Mouse (Mus musculus): ENCODE data around the gene Slc16a7. TPM values are rescaled to one million over a fixed set of nuclear protein-coding genes. Genes with fewer than 3 reads are reported as not detected.

The Slc16a7 gene
- polyA plus RNA-seq, 1 experiment from 2014 or later, result 5.5 TPM

- 79% methylated on average over 3 of the region's 3 CpGs for WGBS
- Histone ChIP-seq H3K27me3 (ENCODE audit: control insufficient read depth, insufficient read depth, low read length) (no peaks in the 10 kb centered on the region), H3K9me3 (ENCODE audit: control insufficient read depth, low read length) (no peaks in the 10 kb centered on the region), H3K4me1 (ENCODE audit: control insufficient read depth in 2 of 2, insufficient read depth in 2 of 2, low read length in 2 of 2) (no peaks in the 10 kb centered on the region), H3K4me2 (ENCODE audit: low read length) (no peak overlapping the region), H3K27ac (replicated peaks in 1 of 2; ENCODE audit: control insufficient read depth in 1 of 2, insufficient read depth in 1 of 2, low read depth in 2 of 2, low read length in 2 of 2) (no peak overlapping the region), H3K4me3 (ENCODE audit: control insufficient read depth in 1 of 2, insufficient read depth in 1 of 2, low read depth in 1 of 2, low read length in 2 of 2) (no peak overlapping the region), H3K9ac (ENCODE audit: low read length) (no peak overlapping the region), H3K36me3 (ENCODE audit: control insufficient read depth, insufficient read depth, low read length) (no peaks in the 10 kb centered on the region)
- no peak for ATAC-seq (ENCODE audit: insufficient number of reproducible peaks, insufficient read depth, low FRiP score, low read depth)
Measured at GRCm38 (mm10) chr10:125182545-125182944, 206.7 kb downstream of the Slc16a7 start.

DNA sequence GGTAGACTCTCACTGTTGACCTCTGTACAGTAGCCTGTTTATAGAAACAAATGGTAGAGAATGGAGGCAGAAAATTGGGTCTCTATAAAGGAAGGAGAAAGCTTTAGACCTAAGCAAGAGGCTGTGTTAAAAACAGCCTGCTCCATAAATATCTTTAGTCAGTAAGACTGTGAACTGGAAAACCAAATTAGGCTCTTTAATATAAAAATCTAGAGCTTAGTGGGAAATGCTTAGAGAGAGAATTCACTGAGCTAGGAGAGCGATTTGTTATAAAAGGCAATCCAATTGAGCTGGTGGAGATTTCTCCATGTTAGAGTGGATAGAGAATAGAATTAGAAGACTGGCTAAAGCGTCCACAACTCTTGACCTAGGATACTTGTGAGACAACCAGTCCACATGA lies 211.5 kb downstream of the Slc16a7 start:
- no peak overlapping the region for H3K4me3 ChIP-seq (ENCODE audit: control insufficient read depth in 1 of 2, insufficient read depth in 1 of 2, low read depth in 1 of 2, low read length in 2 of 2)
- no peaks in the 10 kb centered on the region for H3K36me3 ChIP-seq (ENCODE audit: control insufficient read depth, insufficient read depth, low read length)
- ATAC-seq (ENCODE audit: insufficient number of reproducible peaks, insufficient read depth, low FRiP score, low read depth), result no peak
- H3K4me2 ChIP-seq (ENCODE audit: low read length), result no peak overlapping the region
- H3K9me3 ChIP-seq (ENCODE audit: control insufficient read depth, low read length), result no peaks in the 10 kb centered on the region
- no peaks in the 10 kb centered on the region for H3K4me1 ChIP-seq (ENCODE audit: control insufficient read depth in 2 of 2, insufficient read depth in 2 of 2, low read length in 2 of 2)
- H3K9ac ChIP-seq (ENCODE audit: low read length), result no peak overlapping the region
- H3K27me3 ChIP-seq (ENCODE audit: control insufficient read depth, insufficient read depth, low read length), result no peaks in the 10 kb centered on the region
- no peak overlapping the region for H3K27ac ChIP-seq (replicated peaks in 1 of 2; ENCODE audit: control insufficient read depth in 1 of 2, insufficient read depth in 1 of 2, low read depth in 2 of 2, low read length in 2 of 2)
- 83% methylated on average over 2 of the region's 2 CpGs for WGBS

GRCm38 (mm10) chr10:125175013-125175650 lies 214.1 kb downstream of the Slc16a7 start:
- 76% methylated on average over 5 of the region's 5 CpGs for WGBS
- Histone ChIP-seq H3K4me3 (ENCODE audit: control insufficient read depth in 1 of 2, insufficient read depth in 1 of 2, low read depth in 1 of 2, low read length in 2 of 2) (no peak overlapping the region), H3K9ac (ENCODE audit: low read length) (no peak overlapping the region), H3K4me1 (ENCODE audit: control insufficient read depth in 2 of 2, insufficient read depth in 2 of 2, low read length in 2 of 2) (no peaks in the 10 kb centered on the region), H3K9me3 (ENCODE audit: control insufficient read depth, low read length) (no peaks in the 10 kb centered on the region), H3K4me2 (ENCODE audit: low read length) (no peak overlapping the region), H3K27ac (replicated peaks in 1 of 2; ENCODE audit: control insufficient read depth in 1 of 2, insufficient read depth in 1 of 2, low read depth in 2 of 2, low read length in 2 of 2) (no peak overlapping the region), H3K36me3 (ENCODE audit: control insufficient read depth, insufficient read depth, low read length) (no peaks in the 10 kb centered on the region), H3K27me3 (ENCODE audit: control insufficient read depth, insufficient read depth, low read length) (no peaks in the 10 kb centered on the region)
- no peak for ATAC-seq (ENCODE audit: insufficient number of reproducible peaks, insufficient read depth, low FRiP score, low read depth)

GRCm38 (mm10) chr10:125171625-125172024 lies 217.6 kb downstream of the Slc16a7 start:
- Histone ChIP-seq H3K4me3 (ENCODE audit: control insufficient read depth in 1 of 2, insufficient read depth in 1 of 2, low read depth in 1 of 2, low read length in 2 of 2) (no peak overlapping the region), H3K4me2 (ENCODE audit: low read length) (no peak overlapping the region), H3K27ac (replicated peaks in 1 of 2; ENCODE audit: control insufficient read depth in 1 of 2, insufficient read depth in 1 of 2, low read depth in 2 of 2, low read length in 2 of 2) (no peak overlapping the region), H3K27me3 (ENCODE audit: control insufficient read depth, insufficient read depth, low read length) (no peaks in the 10 kb centered on the region), H3K36me3 (ENCODE audit: control insufficient read depth, insufficient read depth, low read length) (no peaks in the 10 kb centered on the region), H3K4me1 (ENCODE audit: control insufficient read depth in 2 of 2, insufficient read depth in 2 of 2, low read length in 2 of 2) (no peaks in the 10 kb centered on the region), H3K9ac (ENCODE audit: low read length) (no peak overlapping the region), H3K9me3 (ENCODE audit: control insufficient read depth, low read length) (no peaks in the 10 kb centered on the region)
- WGBS, result 84% methylated on average over 10 of the region's 10 CpGs
- no peak for ATAC-seq (ENCODE audit: insufficient number of reproducible peaks, insufficient read depth, low FRiP score, low read depth)

DNA sequence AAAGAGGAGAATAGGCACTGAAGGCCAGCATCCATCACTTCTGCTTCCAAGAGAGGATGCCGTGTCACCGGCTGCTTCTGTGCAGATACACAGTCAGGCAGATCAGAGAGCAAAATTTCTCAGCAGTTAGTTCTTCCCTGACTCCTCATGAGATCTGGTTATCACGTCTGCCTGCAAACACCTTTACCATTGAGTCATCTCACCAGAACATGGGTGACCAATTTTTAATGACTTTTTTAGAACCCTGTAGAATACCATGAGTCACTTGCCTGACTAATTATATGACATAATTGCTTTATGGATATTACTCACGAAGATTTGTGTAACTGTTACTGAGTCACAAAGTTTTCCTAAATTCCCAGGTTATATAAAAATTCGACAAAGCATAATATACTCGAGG lies 218.1 kb downstream of the Slc16a7 start:
- Histone ChIP-seq H3K36me3 (ENCODE audit: control insufficient read depth, insufficient read depth, low read length) (no peaks in the 10 kb centered on the region), H3K4me3 (ENCODE audit: control insufficient read depth in 1 of 2, insufficient read depth in 1 of 2, low read depth in 1 of 2, low read length in 2 of 2) (no peak overlapping the region), H3K9ac (ENCODE audit: low read length) (no peak overlapping the region), H3K9me3 (ENCODE audit: control insufficient read depth, low read length) (no peaks in the 10 kb centered on the region), H3K4me2 (ENCODE audit: low read length) (no peak overlapping the region), H3K27ac (replicated peaks in 1 of 2; ENCODE audit: control insufficient read depth in 1 of 2, insufficient read depth in 1 of 2, low read depth in 2 of 2, low read length in 2 of 2) (no peak overlapping the region), H3K27me3 (ENCODE audit: control insufficient read depth, insufficient read depth, low read length) (no peaks in the 10 kb centered on the region), H3K4me1 (ENCODE audit: control insufficient read depth in 2 of 2, insufficient read depth in 2 of 2, low read length in 2 of 2) (no peaks in the 10 kb centered on the region)
- no peak for ATAC-seq (ENCODE audit: insufficient number of reproducible peaks, insufficient read depth, low FRiP score, low read depth)
- WGBS, result 81% methylated on average over 6 of the region's 6 CpGs

Measured in heart, embryonic 14.5 days (tissue).